Mouse (Mus musculus) olfactory bulb, adult 2 months (tissue): ENCODE data around the gene Tpm3.
A peak's percentile ranks its signal among the peaks of the same experiment; 100 is the strongest.

Experiments
- CTCF ChIP-seq: fragments of 200-500 bp; IDR thresholded peaks from 2 replicates; pipeline ENCODE4 v1.5.1; 2012; ENCODE audit warnings: low read depth, mild to moderate bottlenecking, low read length, moderate library complexity; ENCODE audit not compliant: insufficient read depth
- POLR2A ChIP-seq: fragments of 200-500 bp; IDR thresholded peaks from 2 replicates; pipeline ENCODE4 v1.6.1; 2012; ENCODE audit warnings: mild to moderate bottlenecking, low read depth, low read length, moderate library complexity; ENCODE audit not compliant: insufficient read depth

DNA sequence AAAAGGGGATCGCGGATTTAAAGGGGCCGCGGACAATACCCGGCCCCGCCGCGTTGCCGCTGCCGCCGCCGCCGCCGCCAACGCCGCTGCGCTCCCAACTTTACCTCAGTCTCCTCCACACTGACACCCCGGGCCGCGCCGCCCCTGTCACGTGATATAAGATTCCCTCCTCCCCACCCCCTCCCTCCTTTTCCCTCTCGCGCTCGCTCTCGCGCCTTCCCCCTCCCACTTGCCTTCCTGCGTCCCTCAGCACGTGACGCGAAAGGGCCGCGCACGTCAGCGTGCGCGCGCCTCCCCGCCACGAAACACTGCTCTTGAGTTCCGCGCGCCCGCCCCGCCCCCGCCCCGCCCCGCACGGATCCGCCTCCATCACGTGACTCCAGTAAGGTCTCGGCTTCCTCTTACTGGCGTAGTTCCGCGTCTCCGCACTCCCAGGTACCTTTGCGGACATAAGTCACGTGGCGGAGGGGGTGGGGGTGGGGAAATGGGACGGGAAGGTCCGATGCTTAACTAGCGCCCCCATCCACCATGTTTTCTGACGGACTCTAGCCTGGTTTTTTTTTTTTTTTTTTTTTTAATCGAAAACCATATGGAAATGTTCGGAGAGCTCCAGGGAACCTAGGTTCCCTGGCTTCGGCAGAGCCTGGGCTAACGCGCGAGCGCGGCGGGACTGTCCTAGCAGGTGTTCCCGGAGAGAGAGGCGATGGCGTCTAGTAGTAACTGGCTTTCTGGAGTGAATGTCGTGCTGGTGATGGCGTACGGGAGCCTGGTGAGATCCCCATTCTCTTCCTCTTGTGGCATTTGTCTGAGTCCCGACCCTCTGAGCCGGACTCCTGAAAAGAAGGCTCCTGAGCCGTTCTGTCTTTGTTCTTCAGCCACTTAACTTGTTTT, 19.9 kb upstream of the Tpm3 start, which contains the start of gene Ubap2l:
- TF ChIP-seq CTCF (no peak), POLR2A (peak; percentile 41)
